Mouse (Mus musculus) spleen, adult 2 months (tissue): ENCODE results near the gene C8a. TPM values are rescaled to one million over a fixed set of nuclear protein-coding genes. Genes with fewer than 3 reads are reported as not detected.

Experiments used
- DNase-seq, 2 experiments: peaks; one replicate each; pipeline versions ENCODE4 v3.0.0 to v3.0.0-alpha.2; 2012 to 2021; ENCODE audit warnings: low spot score in 2 of 2, low read depth in 1 of 2
- H3K27ac ChIP-seq: fragments of 200-500 bp; 2 replicates; pipeline ENCODE4 v1.5.1; 2012; ENCODE audit warnings: low read length, inconsistent platforms; ENCODE audit not compliant: insufficient read depth
- H3K27me3 ChIP-seq: fragments of 200-500 bp; 2 replicates; pipeline ENCODE4 v1.6.1; 2012; ENCODE audit warnings: mild to moderate bottlenecking, moderate library complexity, low read length, inconsistent platforms; ENCODE audit not compliant: control insufficient read depth, insufficient read depth
- H3K36me3 ChIP-seq: fragments of 200-500 bp; 2 replicates; pipeline ENCODE4 v1.6.1; 2012; ENCODE audit warnings: mild to moderate bottlenecking, low read length, inconsistent platforms; ENCODE audit not compliant: control insufficient read depth, insufficient read depth
- H3K4me1 ChIP-seq: fragments of 200-500 bp; 2 replicates; pipeline ENCODE4 v1.6.1; 2011; ENCODE audit warnings: inconsistent platforms; ENCODE audit not compliant: control insufficient read depth, insufficient read depth, insufficient read length
- H3K4me3 ChIP-seq: fragments of 200-500 bp; 2 replicates; pipeline ENCODE4 v1.5.1; 2011; ENCODE audit warnings: mild to moderate bottlenecking, inconsistent platforms; ENCODE audit not compliant: insufficient read depth, insufficient read length; ENCODE audit errors: extremely low read depth
- CTCF ChIP-seq: fragments of 200-500 bp; IDR thresholded peaks from 2 replicates; pipeline ENCODE4 v1.5.1; 2011; ENCODE audit warnings: mild to moderate bottlenecking, inconsistent platforms; ENCODE audit not compliant: insufficient read depth, insufficient read length, insufficient replicate concordance; ENCODE audit errors: extremely low read depth
- POLR2A ChIP-seq: fragments of 200-500 bp; IDR thresholded peaks from 2 replicates; pipeline ENCODE4 v1.6.1; 2011; ENCODE audit warnings: low read depth, low read length, inconsistent platforms
- WGBS: fragments of 180-500 bp; shearing (Covaris S2); methylation state at CpG from one replicate; pipeline ENCODE4 v1.1.7; 2018; 5-methylcytosine and 5-hydroxymethylcytosine counted together
- polyA plus RNA-seq: library from polyadenylated mRNA; depleted of rRNA; stranded (reverse); fragments of >200 nt; gene quantifications from 2 replicates; pipeline ENCODE4 v1.2.3, GENCODE M21; 2012

Gene C8a
- polyA plus RNA-seq, 1 experiment = not detected

- H3K4me3 ChIP-seq = no peak overlapping the region
- WGBS = 82% methylated on average over 4 of the region's 4 CpGs
- TF ChIP-seq CTCF (no peak), POLR2A (no peak)
- no peaks in the 10 kb centered on the region for H3K4me1 ChIP-seq
- no peak overlapping the region for H3K27ac ChIP-seq
- DNase-seq = no peak
- no peaks in the 10 kb centered on the region for H3K27me3 ChIP-seq
- no peaks in the 10 kb centered on the region for H3K36me3 ChIP-seq
Measured at GRCm38 (mm10) chr4:104875832-104876231, 366 bp downstream of the C8a start.

DNA sequence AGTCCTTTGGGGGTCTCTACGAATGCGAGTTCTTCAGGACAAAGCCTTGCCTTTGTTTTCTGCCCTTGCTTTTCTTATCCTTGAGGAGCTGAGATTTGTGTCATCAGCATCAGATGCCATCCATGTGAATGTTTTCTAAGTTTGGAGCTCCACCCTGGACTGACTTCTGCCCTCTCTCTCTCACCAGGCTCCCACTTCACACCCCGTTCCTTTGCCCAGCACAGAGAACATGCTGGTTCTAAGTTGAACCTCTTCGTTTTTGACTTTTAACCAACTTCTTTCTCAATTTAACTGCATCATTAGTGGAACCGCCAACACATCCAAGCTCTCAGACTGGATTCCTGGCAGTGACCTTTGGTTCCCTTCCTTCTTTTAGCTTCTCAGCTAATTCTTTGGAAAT lies 6.0 kb downstream of the C8a start:
- H3K27ac ChIP-seq = no peak overlapping the region
- H3K4me1 ChIP-seq = no peaks in the 10 kb centered on the region
- 82% methylated on average over 5 of the region's 5 CpGs for WGBS
- TF ChIP-seq POLR2A (no peak), CTCF (no peak)
- no peak for DNase-seq
- no peaks in the 10 kb centered on the region for H3K36me3 ChIP-seq
- no peaks in the 10 kb centered on the region for H3K27me3 ChIP-seq
- no peak overlapping the region for H3K4me3 ChIP-seq

DNA sequence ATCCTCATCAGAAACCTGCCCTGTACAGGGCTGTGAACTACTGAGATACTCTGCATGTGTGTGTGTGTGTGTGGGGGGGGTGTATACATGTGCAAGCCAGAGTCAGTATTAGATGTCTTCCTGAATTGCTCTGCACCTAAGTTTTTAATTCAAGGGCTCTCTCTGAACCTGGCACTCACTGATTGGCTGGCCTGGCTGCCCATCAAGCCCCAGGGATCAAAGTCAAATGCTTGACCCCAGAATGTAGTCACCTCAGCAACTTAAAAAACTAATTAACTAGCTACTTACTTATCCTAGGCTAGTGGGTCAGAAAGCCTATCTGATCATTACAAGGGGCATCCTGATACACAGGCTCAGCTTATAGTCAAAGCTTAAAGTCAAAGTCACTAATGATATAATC lies 6.6 kb downstream of the C8a start:
- Histone ChIP-seq H3K4me3 (no peak overlapping the region), H3K27me3 (no peaks in the 10 kb centered on the region), H3K27ac (no peak overlapping the region), H3K4me1 (no peaks in the 10 kb centered on the region), H3K36me3 (no peaks in the 10 kb centered on the region)
- DNase-seq = no peak
- TF ChIP-seq POLR2A (no peak), CTCF (no peak)

DNA sequence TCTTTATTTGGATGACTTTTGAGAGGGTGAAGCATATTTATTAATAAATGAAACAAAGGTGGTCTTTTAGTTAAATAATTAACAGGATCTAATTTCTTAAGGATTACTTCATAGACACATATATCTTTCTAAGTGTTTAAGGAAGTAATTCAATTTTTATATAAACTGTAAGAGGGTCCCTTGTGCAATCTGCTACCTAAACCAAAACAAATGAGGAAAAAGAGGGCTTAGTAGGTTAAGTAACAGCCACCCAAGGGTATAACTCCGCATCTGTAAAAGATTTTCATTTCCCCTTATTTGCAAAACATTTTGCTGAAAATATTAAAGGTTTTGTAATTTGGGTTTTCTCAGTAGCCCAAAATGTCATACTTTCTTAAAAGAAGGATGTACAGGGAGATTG lies 11.8 kb downstream of the C8a start:
- WGBS = 71% methylated on average over 1 of the region's 1 CpGs
- H3K4me3 ChIP-seq = no peak overlapping the region
- no peak for DNase-seq
- TF ChIP-seq POLR2A (no peak), CTCF (no peak)
- H3K27ac ChIP-seq = no peak overlapping the region
- no peaks in the 10 kb centered on the region for H3K4me1 ChIP-seq
- H3K27me3 ChIP-seq = no peaks in the 10 kb centered on the region
- H3K36me3 ChIP-seq = no peaks in the 10 kb centered on the region

GRCm38 (mm10) chr4:104861241-104861640 lies 15.0 kb downstream of the C8a start:
- no peaks in the 10 kb centered on the region for H3K36me3 ChIP-seq
- no peak overlapping the region for H3K27ac ChIP-seq
- no peak overlapping the region for H3K4me3 ChIP-seq
- WGBS = 85% methylated on average over 8 of the region's 8 CpGs
- DNase-seq = no peak
- H3K4me1 ChIP-seq = no peaks in the 10 kb centered on the region
- H3K27me3 ChIP-seq = no peaks in the 10 kb centered on the region
- no peak for TF ChIP-seq POLR2A
- no peak for TF ChIP-seq CTCF

- TF ChIP-seq POLR2A (no peak), CTCF (no peak)
- WGBS = 63% methylated on average over 4 of the region's 4 CpGs
- Histone ChIP-seq H3K27ac (no peak overlapping the region), H3K36me3 (no peaks in the 10 kb centered on the region), H3K4me1 (no peaks in the 10 kb centered on the region), H3K4me3 (no peak overlapping the region), H3K27me3 (no peaks in the 10 kb centered on the region)
- no peak for DNase-seq
Measured at GRCm38 (mm10) chr4:104857823-104858222, 18.4 kb downstream of the C8a start.

DNA sequence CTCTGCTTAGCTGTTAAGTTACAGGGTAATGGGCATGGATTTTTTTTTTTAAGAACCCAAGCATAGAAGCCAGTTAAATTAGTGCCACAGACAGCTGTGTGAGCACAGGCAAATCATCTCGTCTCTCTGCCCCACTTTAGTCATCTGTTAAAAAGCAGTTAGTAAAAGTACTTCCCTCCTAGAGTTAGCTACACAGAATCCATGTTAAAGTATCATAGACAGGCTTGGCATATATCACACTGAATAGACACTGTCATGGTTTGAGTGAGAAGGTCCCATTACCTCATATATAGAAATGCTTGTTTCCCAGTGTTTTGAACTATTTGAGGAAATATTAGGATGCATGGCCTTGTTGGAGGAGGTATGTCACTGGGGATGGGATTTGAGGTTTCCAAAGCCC lies 19.2 kb downstream of the C8a start, which contains the start of gene Gm17662:
TSS of gene Gm17662 (plus strand) at position 301 of the 400 bp plus-strand sequence.
- no peaks in the 10 kb centered on the region for H3K36me3 ChIP-seq
- 56% methylated on average over 1 of the region's 1 CpGs for WGBS
- no peak for TF ChIP-seq POLR2A
- no peak for TF ChIP-seq CTCF

More for the DNA sequence above, 19.2 kb downstream of the C8a start, which contains the start of gene Gm17662:
- Histone ChIP-seq H3K27ac (no peak within 1 kb of the TSS), H3K27me3 (no peaks in the 10 kb centered on the region), H3K4me1 (no peaks in the 10 kb centered on the region), H3K4me3 (no peak within 1 kb of the TSS)
- no peak for DNase-seq
